Mouse (Mus musculus) cerebellum, adult 2 months (tissue): ENCODE data around the gene Olfr1416. TPM values are rescaled to one million over a fixed set of nuclear protein-coding genes. Genes with fewer than 3 reads are reported as not detected.

ENCODE experiments used
- DNase-seq, 2 experiments: peaks; one replicate each; pipeline ENCODE4 v3.0.0; 2021
- H3K27ac ChIP-seq: fragments of 200-500 bp; 2 replicates; pipeline ENCODE4 v1.5.1; 2012; ENCODE audit warnings: low read length, control low read depth, inconsistent platforms; ENCODE audit not compliant: insufficient read depth
- H3K27me3 ChIP-seq: fragments of 200-500 bp; 2 replicates; pipeline ENCODE4 v1.6.1; 2012; ENCODE audit warnings: inconsistent platforms, mild to moderate bottlenecking, low read length, moderate library complexity; ENCODE audit not compliant: control insufficient read depth, insufficient read depth
- H3K4me1 ChIP-seq: fragments of 200-500 bp; 2 replicates; pipeline ENCODE4 v1.6.1; 2011; ENCODE audit warnings: low read length; ENCODE audit not compliant: control insufficient read depth, insufficient read depth
- H3K4me3 ChIP-seq: fragments of 200-500 bp; replicated peaks from 2 replicates; pipeline ENCODE3; 2011; ENCODE audit warnings: mild to moderate bottlenecking, low read depth, low read length, control low read depth; ENCODE audit not compliant: insufficient read depth
- CTCF ChIP-seq: fragments of 200-500 bp; IDR thresholded peaks from 2 replicates; pipeline ENCODE4 v1.5.1; 2011; ENCODE audit warnings: low read depth, mild to moderate bottlenecking, control low read depth, low read length, moderate library complexity, borderline replicate concordance; ENCODE audit not compliant: insufficient read depth
- POLR2A ChIP-seq: fragments of 200-500 bp; IDR thresholded peaks from 2 replicates; pipeline ENCODE4 v1.6.1; 2011; ENCODE audit warnings: low read length, control low read depth, borderline replicate concordance; ENCODE audit not compliant: insufficient read depth
- WGBS: fragments of 180-500 bp; shearing (Covaris S2); methylation state at CpG from one replicate; pipeline ENCODE4 v1.1.7; 2018; 5-methylcytosine and 5-hydroxymethylcytosine counted together
- polyA plus RNA-seq: library from polyadenylated mRNA; depleted of rRNA; stranded (reverse); fragments of >200 nt; gene quantifications from 2 replicates; pipeline ENCODE4 v1.2.3, GENCODE M21; 2012

Gene Olfr1416
- polyA plus RNA-seq, 1 experiment = not detected

DNA sequence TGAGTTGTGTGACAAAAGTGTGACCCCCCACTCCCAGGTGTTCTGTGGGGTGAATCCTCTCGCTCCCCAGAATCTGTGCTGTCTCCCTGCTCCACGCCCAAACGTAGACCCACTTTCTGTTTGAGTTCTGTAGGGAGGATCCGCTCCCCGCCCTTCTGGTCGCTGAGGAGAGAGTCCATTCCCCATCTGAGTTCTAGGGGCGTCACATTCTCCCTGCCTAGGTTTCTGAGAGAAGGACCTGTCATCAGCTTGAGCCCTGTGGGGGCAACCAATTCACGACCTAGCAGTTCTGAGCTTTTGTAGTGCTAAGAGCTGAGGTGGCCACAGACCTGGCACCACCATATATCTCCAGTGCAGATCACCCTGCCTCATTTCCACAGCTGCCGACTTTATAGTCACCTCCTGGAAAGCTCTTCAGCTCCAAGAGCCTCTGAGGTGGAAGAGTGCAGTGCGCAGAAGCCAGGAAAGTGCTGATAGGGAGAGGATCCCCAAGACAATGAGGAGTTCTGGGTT lies 10.8 kb downstream of the Olfr1416 start:
- H3K27me3 ChIP-seq = no peaks in the 10 kb centered on the region
- peak overlapping the region; percentile 84 for H3K4me3 ChIP-seq
- TF ChIP-seq CTCF = no peak
- TF ChIP-seq POLR2A = no peak
- no peaks in the 10 kb centered on the region for H3K4me1 ChIP-seq
- peak overlapping the region; percentile 62 for H3K27ac ChIP-seq
- DNase-seq = no peak
- 3% methylated on average over 10 of the region's 10 CpGs for WGBS

DNA sequence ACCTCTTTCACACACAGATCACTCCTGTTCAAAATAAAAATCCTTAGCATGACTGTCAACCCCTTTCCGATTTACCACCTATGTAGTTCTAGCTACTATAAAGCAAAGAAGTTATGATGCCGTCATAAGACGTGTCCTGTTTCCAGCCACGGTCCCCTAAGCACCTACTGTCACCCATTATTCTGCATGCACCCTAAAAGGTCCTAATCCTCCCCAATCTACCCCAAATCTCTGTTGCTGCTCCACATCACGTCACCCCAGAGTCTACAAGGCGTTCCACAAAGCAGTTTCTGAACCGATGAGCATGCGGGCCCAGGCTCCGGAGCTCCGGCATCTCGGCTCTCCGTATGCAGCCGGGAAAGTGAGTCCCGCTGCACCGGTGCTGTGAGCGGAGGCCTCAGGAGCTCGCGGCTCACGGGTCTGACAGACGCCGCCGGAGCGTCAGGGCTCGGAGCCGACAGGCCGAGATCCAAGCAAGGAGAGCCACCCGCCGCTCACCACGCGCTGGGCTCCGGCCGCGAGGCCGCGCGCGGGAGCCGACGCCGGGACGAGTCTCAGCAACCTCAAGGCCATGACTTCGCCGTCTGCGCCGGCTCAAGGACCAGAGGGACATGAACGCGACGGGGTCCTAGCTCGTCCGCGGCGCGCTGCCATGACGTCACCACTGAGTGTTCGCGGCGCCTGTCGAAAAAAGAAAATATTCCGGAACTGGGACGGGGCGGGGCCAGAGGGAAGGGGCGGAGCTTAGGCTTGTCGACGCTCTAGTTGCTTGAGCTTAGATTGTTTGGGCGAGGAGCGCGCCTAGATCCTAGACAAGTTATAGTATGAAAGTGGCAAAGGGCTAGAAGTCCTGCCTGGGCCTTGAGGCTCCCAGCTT lies 11.5 kb downstream of the Olfr1416 start, which contains the start of gene Ndufa10:
Gene Ndufa10, minus strand, starts transcription at position 696 of the 877 bp plus-strand sequence.
- Histone ChIP-seq H3K27me3 (no peaks in the 10 kb centered on the region), H3K4me1 (no peaks in the 10 kb centered on the region), H3K4me3 (peak within 1 kb of the TSS; percentile 84), H3K27ac (peak within 1 kb of the TSS; percentile 90)
- TF ChIP-seq POLR2A (peak; percentile 79), CTCF (no peak)
- peak; percentile 89 to 97 for DNase-seq
- WGBS = 1% methylated on average over 67 of the region's 67 CpGs

DNA sequence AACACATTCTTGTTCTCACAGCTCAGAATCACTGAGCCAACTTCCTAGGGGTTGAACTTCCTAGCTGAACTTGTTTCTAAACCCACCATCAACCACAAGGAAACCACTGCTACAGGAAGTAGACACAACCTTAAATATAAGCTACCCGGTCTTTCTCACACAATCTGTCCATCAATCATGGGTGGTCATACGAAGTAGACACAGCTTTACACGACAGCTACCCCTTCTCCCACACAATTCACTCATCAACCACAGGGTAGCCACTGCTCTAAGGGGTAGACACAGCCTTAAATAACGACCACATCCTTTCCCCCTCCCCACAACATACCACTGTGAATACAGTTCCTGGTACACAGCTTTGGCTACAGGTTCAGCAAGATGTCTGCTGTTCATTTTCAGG lies 16.0 kb downstream of the Olfr1416 start:
- Histone ChIP-seq H3K27me3 (no peaks in the 10 kb centered on the region), H3K4me3 (no peak overlapping the region), H3K27ac (no peak overlapping the region), H3K4me1 (no peaks in the 10 kb centered on the region)
- DNase-seq = no peak
- WGBS = 89% methylated on average over 4 of the region's 4 CpGs
- no peak for TF ChIP-seq CTCF
- TF ChIP-seq POLR2A = no peak

DNA sequence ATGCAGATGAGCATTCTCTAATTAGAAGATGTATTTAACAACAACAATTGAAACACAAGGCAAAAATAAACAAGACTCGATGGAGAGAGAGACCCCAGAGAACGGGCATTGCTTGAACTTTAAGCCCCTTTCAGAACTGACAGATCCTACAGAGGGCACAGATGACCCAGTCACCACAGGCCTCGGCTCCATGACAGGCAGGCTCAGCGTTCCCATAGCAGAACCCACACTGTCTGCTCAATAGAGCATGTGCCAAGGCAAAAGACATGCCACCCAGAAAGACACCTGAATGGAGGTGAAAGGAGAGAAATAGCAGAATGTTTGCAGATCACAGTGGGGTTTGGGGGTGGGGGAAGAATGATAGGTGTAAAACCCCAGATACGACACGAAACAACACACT lies 26.5 kb downstream of the Olfr1416 start:
- WGBS = 25% methylated on average over 6 of the region's 6 CpGs
- no peak for TF ChIP-seq POLR2A
- TF ChIP-seq CTCF = no peak
- H3K4me3 ChIP-seq = no peak overlapping the region
- no peaks in the 10 kb centered on the region for H3K27me3 ChIP-seq
- peaks cover 5% of the 10 kb centered on the region for H3K4me1 ChIP-seq
- no peak for DNase-seq
- H3K27ac ChIP-seq = peak overlapping the region; percentile 93

DNA sequence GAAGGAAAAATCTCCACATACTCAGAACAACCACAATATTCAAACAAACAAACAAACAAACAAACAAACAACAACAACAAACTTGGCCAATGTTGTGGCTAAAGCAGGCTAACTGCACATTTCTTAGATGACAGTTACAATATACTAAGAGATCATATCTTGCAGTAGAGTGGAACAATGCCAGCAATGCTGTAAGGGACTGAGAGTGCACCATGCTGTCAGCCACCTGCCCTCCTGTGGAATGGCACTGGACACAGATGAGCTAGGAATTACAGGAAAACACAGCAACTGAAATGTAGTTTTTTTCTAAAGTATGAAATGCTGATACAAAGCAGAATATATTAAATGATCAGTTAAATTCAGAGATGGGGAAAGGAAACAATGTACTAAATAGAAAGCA lies 27.2 kb downstream of the Olfr1416 start:
- peak; percentile 55 to 82 for DNase-seq
- no peaks in the 10 kb centered on the region for H3K27me3 ChIP-seq
- H3K27ac ChIP-seq = no peak overlapping the region
- H3K4me1 ChIP-seq = peaks cover 5% of the 10 kb centered on the region
- TF ChIP-seq CTCF = peak; percentile 22; the same call in 1 of the 2 replicates
- no peak for TF ChIP-seq POLR2A
- no peak overlapping the region for H3K4me3 ChIP-seq

DNA sequence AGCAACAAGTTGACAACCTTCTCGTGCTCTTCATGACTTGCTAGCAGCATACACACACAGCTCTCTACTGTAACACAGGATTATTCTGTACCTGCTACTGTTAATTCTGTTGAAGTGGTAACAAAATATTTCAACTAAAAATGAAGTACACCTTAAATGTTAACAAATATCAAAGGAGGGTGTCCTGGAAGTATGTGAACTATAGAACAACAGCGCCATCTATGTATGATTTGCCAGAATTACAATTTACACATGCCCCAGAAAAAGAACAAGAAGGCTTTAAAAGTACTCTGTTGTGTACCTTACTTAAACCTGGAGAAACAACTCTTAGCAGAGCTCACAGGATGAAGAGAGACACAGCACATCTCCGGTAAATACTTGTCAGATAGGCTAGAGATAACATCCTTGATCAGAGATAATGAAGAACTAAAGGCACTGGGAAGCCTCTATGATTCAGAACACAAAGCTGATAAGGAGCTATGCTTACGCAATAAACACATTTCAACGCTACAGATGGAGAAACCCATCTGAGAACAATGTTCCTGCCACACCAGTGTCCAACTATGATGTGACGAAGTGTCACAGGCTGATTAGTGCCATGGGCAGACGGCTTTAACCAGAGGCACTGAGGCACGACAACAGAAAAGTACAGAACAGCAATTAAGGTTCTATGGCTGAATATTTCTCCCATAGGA lies 31.0 kb downstream of the Olfr1416 start:
- Histone ChIP-seq H3K27me3 (no peaks in the 10 kb centered on the region), H3K4me1 (peaks cover 5% of the 10 kb centered on the region), H3K27ac (no peak overlapping the region), H3K4me3 (no peak overlapping the region)
- peak in 1 of 2 experiments; percentile 34 for DNase-seq
- WGBS = 72% methylated on average over 8 of the region's 8 CpGs
- TF ChIP-seq CTCF (peak; percentile 48; the same call in 1 of the 2 replicates), POLR2A (no peak)

DNA sequence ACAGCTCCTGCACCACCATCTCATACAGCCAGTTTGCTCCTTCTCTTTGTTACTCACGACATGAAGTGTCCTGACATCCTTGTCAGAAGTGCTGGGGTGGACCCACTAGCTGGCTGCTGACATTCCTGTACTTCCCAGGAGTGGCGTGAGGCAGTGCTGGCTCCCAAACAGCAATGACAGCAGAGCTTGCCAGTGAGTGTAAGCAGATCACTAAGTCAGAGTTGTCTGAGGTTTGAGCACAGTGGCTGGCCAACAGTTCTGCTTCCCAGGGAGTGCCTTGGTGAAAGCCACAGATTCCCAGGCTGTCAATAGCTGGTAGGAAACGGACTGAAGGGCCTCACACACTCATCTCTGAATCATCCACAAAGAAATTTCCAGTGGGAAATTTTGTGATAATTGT lies 36.6 kb downstream of the Olfr1416 start:
- Histone ChIP-seq H3K4me3 (no peak overlapping the region), H3K27ac (no peak overlapping the region), H3K4me1 (no peaks in the 10 kb centered on the region), H3K27me3 (no peaks in the 10 kb centered on the region)
- TF ChIP-seq CTCF = no peak
- TF ChIP-seq POLR2A = no peak
- WGBS = 76% methylated on average over 3 of the region's 3 CpGs
- no peak for DNase-seq

DNA sequence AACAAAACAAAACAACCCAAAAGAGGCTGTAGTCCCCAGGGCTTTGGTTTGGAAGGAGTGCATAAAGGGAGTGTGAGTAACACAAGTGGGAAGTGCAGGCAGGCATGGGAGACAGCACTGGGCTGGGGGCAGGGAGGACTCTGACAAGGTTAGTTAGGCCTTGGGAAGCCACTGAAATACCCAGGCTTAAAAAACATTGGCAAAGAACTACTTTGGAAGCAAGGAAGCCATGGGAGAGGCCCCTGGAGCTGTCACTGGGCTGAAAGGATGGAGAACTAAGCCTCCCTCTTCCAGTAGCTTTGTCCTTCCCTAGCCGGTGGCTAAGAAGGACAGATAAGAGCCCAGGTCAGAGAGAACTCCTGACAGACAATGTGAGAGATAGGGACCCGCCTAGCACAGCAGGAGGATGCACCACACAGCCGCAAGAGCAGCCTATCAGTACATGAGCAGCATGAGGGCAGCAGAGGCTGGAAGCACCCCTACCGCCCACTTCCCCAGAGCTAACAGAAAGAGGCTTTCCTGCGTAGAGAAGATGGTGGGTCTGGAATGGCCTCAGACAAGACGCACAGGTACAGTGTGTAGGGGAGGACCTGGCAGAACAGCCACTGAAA lies 43.4 kb downstream of the Olfr1416 start:
- no peak for DNase-seq
- Histone ChIP-seq H3K4me3 (no peak overlapping the region), H3K27ac (no peak overlapping the region), H3K4me1 (peaks cover 28% of the 10 kb centered on the region), H3K27me3 (no peaks in the 10 kb centered on the region)
- WGBS = 66% methylated on average over 6 of the region's 6 CpGs
- TF ChIP-seq POLR2A = no peak
- TF ChIP-seq CTCF = no peak
